Mouse (Mus musculus) erythroid progenitor cell, adult 5-6 weeks (primary cell): ENCODE measurements around the gene Pcgf2. TPM values are rescaled to one million over a fixed set of nuclear protein-coding genes. Genes with fewer than 3 reads are reported as not detected.
"Not testable (repeated sequence)": the region's sequence is repeated elsewhere in the genome, so short reads cannot be mapped to it uniquely, and the experiment has no call there.

ENCODE experiments used
- ATAC-seq: replicated peaks from 2 replicates; pipeline ENCODE4 v1.8.0; 2016; ENCODE audit warnings: moderate number of reproducible peaks, mild to moderate bottlenecking, moderate TSS enrichment, inconsistent platforms; ENCODE audit not compliant: poor library complexity, low FRiP score, severe bottlenecking
- total RNA-seq, 2 experiments: library from RNA; stranded (forward) in 1 of 2; stranded (reverse) in 1 of 2; fragments of 150-400 nt in 1 of 2; fragments of 186-747, 209-891 nt in 1 of 2; gene quantifications; 2 replicates each; pipeline versions ENCODE4 v1.2.3 to v1.2.4; 2015 to 2017; ENCODE audit warnings: low replicate concordance in 2 of 2

The Pcgf2 gene
- 5.9 TPM in 1 of 2 replicates, not detected in the other for total RNA-seq (2015; ENCODE audit: low replicate concordance)
- total RNA-seq (2017; ENCODE audit: low replicate concordance) = 2.1 TPM in 1 of 2 replicates, not detected in the other

DNA sequence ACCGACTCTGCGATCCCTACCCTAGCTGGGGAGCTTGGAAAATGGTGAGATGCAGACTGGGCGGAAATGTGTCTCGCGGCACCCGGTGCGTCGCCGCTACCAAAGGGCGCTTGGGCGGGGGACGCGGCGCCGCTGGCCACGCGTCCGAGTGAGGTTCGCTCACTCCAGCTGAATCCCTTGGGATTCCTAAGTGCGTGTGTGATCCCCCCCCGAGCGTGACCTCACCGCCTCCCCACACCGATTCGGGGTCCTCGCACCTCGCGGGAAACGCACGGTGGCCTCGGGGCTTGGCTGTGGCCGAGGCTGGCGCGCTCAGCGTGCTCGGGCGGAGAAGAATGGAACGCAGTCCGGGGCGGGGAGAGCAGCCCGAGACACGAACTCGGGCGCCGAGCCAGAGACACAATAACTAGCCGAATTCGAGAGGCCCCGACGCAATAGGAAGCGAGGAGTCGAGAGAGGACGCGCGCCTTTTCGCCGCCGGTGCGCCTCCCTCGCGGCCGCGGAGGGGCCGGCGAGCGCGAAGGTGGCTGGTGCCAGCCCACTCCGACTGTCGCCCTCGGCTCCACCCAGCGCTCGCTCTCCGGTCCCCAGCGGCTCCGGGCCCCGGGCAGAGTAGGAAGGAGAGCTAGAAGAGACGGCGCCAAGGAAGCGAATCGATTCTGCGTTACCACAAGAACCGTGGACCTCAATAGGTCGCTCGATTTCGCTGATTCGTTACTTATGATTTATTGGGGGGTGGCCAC is at the start of gene Pcgf2:
TSS of gene Pcgf2 (minus strand) at position 495 of the 743 bp plus-strand sequence.
- no peak for ATAC-seq

DNA sequence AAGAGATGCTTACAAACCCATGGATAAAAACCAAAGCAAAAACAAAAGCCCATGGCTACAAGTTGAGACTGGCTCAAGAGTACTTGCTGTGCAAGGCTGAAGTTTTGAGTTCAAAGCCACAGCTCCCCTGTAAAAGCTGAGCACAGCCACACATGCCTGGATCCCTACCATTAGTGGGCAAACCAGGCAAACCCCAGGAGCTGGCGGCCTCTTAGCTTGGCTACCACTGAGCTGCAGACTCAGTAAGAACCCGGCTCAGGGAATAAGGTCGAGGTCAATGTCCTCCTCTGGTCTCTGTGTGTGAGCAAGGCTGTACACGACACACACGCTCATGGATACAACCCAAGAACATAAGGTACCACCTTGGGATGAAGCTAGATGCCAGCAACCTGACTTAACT is 48.2 kb upstream of the Pcgf2 start:
- ATAC-seq = no peak

DNA sequence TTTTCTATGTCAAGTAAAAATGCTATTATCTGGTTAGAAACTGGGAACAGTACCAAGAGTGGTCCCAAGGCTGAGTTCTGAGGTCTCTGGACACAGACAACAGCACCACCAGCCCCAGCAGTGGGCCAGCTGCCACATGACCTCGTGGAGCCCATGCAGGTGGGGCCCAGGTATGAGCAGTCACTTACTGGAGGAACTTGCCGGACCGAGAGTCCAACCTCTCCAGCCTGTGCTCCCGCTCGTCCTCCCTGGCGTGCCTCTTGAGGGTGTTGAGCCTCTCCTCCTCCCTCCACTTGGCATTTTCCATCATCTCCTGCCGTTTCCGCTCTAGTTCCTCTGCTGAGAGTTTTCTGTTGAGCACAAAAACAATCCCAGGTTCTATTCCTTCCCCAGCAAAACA is 47.5 kb upstream of the Pcgf2 start:
- no peak for ATAC-seq

DNA sequence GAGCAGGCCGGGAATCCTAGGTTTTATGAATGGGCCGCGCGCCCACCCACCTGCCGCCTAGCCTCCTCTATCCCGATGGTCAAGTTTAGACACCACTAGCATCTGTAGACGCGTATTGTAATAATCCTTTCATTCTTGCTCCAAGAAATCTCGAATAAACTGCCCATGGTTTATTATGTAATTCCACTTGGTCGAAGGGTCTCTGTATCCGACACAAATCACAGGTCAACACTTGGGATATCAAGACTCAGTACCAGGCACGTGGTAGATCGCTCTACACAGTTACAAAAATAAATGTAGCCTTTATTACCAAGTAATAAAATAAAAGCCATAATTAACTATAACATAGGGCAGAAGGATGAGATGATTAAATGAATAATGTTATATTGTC is 45.0 kb upstream of the Pcgf2 start:
- no peak for ATAC-seq

DNA sequence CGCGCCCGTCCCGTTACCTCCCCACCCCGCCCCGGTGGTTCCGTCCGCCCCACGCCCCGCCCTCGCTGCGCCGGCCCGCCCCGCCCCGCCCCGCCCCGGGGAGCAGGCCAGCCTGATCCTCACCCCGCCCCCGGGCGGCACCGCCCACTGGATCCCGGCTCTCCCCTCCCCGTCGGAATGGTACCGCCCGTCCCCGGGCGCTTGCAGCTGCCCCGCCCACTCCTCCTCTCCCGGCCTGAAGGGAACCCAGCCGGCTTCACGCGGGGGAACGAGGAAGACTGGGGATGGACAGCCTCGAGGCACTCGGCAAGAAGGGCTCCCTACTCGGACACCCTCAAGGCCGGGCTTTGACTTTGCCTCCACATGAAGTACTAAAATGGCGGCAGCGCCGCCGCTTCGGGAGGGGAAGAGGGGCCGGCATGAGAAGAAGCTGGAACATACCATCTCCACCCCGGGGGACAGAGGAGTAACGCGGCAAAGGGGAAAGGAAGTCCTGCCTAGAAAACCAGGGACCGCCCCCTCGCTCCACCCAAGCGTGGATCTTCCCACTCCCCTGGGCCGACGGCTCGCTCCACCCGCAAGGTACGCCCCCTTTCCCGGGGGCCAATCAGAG is 44.5 kb upstream of the Pcgf2 start:
- peak; percentile 93 for ATAC-seq

DNA sequence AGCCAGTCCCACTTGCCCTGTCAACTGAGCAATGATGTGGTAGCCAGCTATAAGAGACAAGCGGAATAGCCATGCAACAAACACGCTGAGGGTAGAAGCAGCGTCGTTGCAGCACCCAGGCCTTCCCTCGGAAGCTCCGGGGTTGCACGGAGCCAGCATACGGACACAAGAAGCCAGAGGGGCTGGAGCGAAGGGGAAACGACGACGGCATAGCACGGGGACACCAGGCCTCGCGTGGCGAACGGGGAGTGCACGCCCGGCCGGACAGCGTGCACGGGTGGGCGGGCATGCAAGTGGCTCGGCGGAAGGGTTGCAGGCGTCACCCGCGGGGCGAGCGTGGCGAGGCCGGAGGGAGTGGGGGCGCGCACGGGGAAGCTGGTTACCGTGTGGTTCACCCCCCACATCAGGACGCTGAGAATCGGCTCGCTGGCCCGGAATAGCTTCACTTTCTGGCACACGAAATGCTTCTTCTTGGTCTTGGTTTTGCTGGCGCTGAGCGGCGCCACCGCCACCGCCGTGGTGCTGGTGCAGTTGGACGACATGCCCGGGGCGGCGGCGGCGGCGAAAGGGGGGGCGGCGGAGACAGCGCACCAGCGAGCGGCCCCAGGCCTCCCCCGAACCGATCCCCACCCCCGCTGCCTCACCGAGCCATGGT is 43.9 kb upstream of the Pcgf2 start, which contains the start of gene Pip4k2b:
TSS of gene Pip4k2b (minus strand) at position 642 of the 655 bp plus-strand sequence.
- ATAC-seq = peak; percentile 48

DNA sequence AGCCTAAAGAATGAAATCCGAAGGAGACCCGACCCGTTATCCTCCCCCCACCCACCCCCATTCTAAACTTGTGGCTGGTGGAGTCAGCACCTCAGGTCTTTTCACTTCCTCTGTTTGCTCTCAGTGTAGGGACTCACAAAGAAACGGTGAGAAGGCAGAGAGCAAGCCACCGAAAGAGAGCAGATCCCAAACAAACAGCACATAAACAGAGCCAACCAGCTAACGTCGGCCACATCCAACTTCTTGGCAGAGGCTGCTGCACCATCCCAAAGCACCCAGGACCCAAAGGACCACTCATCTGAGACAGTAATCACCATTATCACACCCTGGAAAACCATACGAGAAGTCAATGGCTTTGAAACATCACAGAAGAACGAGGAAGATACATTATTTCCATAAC is 43.1 kb upstream of the Pcgf2 start:
- no peak for ATAC-seq

DNA sequence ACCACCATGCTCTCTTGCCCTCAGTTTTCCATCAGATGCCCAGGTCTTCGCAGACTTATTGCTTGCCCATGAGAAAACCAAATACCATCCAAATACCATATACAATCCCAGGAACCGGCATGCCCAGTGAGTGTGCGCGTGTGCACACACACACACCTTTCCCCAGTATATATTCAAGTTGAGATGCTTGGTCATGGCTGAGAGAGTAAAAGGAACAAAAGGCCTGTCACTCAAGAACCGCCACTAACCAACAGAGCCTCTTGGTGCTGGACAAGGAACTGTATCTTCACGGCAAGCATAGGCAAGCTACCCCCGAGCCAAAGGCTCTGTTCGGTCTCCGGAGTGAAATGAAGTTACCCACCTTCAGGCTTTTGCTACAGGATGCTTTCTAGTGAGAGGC is 42.3 kb upstream of the Pcgf2 start:
- ATAC-seq = no peak

DNA sequence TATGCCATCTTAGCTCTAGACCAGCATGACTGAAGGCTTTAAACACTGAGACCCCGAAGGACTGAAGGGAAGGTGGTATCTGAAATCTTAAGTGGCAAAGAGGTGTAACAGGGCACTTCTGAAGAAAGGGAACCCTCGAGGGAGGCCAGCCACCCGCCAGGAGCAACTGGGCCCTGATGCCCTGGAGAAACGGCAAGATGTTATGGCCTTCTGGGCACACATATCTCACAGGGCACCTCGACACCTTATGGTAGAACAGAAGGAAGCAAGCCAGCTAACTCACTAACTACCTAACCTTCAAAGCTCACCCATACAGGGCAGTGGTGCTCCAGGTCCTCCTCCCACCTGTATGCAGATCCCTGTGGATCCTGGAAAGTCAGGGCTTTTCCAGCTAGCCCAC is 41.9 kb upstream of the Pcgf2 start:
- no peak for ATAC-seq

DNA sequence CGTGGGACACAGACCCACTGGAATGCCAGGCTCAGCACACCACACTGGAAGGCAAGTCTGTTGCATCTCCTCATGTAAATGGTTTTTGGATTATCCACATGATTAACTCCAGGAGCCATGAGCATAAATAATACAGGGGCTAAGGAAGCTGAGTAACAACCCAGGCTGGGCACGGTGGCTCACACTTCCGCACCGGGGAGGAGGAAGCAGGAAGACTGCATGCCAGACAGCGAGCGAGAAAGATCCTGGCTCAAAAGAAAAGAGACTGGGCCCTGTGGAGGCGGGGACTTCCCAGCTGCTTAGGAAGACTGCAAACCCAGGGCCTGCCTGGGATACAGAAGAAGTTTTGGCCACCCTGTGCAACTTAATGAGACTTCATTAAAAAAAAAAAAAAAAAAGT is 39.9 kb upstream of the Pcgf2 start:
- no peak for ATAC-seq

DNA sequence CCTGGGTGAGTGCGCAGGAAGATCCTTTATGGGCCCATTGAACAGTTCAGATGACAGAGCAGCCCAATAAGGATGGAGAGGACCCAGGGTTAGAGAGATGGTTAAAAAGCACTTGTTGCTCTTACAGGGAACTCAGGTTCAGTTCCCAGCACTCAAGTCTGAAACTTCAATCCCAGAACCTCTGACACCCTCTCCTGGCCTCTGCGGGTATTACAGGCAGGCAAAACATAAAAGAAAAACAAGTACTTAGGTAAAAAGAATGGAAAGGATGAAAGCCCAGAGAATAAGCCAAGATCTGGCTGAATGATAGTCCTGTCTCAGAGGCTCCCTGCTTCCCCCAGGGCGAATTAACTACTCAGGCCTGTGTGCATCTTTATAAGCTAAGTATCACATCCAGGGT is 38.9 kb upstream of the Pcgf2 start:
- no peak for ATAC-seq

DNA sequence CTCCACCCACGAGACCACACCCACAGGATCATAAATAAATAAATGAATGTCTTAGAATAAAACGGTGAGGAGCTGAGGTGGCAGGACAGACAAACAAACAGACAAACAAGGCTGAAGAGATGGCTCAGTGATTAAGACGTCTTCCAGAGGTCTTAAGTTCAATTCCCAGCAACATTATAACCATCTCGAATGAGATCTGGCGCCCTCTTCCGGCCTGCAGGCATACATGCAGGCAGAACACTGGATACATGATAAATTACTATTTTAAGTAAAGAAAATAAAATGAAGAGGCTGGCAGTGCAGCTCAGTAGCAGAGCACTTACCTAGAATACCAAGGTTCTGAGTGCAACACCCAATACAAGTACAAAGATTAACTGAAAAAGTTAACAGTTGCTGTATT is 38.4 kb upstream of the Pcgf2 start:
- ATAC-seq = no peak

DNA sequence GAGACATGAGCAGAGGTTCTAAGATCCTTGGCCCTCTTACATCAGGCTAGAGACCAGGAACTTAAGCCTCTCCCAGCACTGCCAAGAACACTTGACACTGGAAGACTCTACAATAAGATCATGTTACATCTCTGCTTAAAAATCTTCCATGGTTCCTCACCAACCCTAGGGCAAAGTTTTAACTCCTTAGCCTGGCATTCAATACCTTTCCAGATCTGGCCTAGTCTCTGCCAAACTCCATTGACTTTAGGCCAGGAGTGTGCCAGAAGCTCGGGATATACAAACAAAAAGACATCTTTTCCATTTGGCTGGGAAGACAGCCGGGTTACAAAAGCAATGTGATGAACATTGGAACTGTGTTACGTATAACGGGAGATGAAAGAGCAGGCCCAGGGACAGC is 37.3 kb upstream of the Pcgf2 start:
- ATAC-seq = no peak

DNA sequence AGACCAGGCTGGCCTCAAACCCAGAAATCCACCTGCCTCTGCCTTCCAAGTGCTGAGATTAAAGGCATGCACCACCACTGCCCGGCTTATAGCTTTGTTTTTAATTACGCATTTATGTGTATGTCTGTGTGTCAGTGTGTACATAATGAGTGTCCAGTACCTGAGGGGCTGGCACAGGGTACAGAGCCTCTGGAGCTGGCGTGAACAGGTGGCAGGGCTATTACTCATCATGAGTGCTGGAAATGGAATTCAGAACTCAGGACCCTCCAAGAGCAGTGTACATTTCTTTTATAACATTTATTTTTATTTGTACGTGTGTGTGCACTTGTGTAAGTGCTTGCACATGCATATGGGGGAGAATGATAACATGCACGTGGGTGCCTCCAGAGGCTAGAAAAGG is 36.3 kb upstream of the Pcgf2 start:
- ATAC-seq = no peak

DNA sequence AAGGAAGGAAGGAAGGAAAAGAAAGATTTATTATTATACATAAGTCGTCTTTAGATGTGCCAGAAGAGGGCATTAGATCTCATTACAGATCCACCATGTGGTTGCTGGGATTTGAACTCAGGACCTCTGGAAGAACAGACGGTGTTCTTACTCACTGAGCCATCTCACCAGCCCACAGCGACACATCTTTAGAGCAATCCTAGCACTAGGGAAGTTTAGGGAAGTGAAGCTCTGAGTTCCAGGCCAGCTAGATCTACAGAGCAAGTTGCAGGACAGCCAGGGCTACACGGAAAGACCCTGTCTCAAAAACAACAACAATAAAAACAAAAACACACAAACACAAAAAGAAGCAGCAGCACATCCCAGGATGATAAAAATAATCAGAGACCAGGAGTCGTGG is 34.5 kb upstream of the Pcgf2 start:
- ATAC-seq = not testable (repeated sequence)

DNA sequence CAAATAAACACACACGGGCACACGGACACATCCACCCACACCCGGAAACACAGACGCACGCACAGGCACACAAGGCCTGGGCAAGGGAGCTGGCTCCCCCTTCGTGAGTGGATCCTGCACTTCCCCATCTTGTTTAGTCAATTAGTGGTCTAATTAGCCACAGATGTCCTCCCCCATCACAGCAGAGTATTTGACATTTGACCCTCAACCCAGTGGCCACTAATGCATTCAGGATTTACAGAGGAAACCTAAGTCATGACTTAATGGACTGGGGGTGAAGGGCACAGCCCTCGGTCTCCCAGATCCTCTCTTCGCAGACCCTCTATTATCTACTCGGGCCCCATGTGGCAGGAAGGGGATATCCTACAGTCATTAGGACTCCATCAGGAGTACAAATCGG is 33.4 kb upstream of the Pcgf2 start:
- ATAC-seq = no peak

DNA sequence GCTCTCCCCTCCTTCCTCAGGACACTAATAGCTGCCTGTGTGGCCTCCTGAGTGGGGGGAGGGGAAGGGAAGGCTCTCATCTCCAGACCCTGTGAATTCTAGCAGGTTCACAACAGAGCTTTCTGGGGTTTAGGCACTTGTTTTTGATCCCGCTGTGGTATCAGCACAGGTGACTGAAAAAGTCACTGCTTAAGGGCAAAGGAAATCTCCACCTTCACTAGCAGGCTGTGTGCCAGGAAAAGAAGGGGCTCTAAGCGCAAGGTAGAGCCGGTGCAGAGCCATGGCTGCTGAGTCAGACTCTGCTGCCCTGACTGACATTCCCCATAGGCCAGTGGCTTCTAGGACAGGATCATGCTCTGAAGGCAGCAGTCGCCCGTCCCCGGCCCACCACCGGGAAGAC is 28.4 kb upstream of the Pcgf2 start:
- ATAC-seq = no peak

DNA sequence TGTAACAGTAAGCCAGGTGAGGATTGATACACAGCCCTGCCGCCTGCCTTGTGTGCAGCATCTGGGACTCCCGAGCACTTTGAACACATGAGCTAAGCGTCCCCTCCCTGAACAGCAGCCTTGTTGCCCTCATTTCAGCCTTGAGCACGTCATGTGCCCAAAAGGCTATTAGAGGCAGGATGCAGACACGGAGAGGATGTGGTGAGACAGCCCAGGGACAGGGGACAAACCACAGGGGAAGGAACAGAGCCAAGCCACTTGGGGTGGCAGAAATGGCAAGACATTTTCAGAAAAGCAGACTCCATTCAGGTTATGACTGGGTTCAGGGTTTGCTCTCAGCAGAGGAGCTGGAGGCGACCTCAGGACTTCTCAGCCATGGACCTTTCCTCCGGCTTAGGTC is 28.0 kb upstream of the Pcgf2 start:
- no peak for ATAC-seq

DNA sequence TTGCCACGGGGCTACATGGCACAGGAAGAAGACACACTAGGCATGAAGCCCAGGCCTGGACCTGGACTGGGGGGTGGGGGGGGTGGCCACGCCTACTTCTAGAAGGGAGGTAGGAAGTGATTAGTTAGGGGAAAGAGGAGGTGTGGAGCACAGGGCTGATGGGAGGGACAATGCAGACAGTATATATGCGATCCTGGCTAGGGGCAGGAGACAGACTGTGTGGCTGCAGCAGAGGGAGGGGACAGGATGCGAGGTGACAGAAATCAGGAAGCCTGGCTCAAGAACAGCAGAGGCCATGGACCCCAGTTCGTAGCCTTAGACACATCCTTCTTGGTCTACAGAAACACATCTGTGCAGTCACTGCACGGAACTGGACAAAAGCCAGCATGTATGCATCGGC is 23.4 kb upstream of the Pcgf2 start:
- no peak for ATAC-seq

DNA sequence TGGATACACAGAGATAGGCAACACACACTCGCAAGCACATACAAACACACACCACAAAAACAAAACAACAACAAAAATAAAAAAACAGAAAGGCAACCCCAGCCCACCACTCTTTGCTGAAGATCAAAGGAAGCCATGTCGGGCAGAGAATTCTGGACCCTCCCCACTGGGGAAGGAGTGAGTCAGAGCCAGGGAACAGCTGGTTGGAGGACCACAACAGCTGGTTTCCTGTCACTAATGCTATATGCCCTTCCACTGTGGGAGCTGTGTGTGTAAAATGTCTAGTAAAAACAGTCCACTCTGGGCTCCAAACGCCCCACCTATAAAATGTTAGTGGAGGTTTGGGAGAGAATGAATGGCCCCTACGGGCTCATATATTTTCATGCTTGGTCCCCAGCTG is 21.0 kb upstream of the Pcgf2 start:
- ATAC-seq = no peak

DNA sequence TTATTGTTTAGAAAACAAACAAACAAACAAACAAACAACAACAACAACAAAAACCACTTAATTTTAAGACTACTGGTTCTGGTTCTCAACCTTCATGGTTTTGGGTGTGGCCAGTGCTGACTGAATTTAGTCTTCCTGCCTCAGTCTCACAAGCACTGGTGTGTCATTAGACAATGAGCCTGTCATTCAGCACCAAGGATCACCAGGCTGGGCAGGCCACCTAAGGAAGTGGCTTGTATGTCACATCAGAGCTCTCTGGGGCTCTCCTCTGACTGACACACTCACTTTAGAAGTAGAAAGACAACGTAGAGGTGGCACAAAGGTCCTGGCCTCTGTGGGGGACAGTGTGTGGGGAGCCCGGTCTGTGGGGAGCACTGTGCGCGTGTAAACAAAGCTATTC is 18.7 kb upstream of the Pcgf2 start:
- ATAC-seq = no peak
